Mouse (Mus musculus) testis, adult 2 months (tissue): Measurements from ENCODE around the gene Scn1b.

Experiments used
- CTCF ChIP-seq: fragments of 200-500 bp; IDR thresholded peaks from 2 replicates; pipeline ENCODE4 v1.5.1; 2012; ENCODE audit warnings: low read depth, mild to moderate bottlenecking, inconsistent platforms, low read length, moderate library complexity; ENCODE audit not compliant: control insufficient read depth, insufficient read depth, insufficient replicate concordance
- POLR2A ChIP-seq: fragments of 200-500 bp; IDR thresholded peaks from 2 replicates; pipeline ENCODE4 v1.6.1; 2012; ENCODE audit warnings: low read depth, mild to moderate bottlenecking, inconsistent platforms, low read length, moderate library complexity; ENCODE audit not compliant: control insufficient read depth

DNA sequence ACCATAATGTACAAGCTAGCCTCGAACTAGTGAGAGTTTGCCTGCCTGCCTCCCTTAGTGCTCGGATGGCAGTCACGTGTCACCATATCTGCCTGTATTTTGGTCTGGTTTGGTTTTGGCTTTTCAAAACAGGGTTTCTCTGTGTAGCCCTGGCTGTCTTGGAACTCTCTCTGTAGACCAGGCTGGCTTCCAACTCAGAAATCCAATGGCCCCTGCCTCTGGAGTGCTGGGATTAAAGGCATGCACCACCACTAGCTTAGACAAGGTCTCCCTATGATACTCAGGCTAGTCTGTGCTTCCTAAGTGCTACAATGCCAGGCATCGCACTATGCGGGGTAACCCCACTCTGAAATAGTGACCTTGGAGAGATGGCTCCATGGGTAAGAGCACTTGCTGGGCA is 17.0 kb downstream of the Scn1b start:
- TF ChIP-seq POLR2A, result no peak
- no peak for TF ChIP-seq CTCF
